Mouse (Mus musculus) heart, postnatal 0 days (tissue): ENCODE results near the gene Mettl3.

Experiments used
- CTCF ChIP-seq: IDR thresholded peaks from 2 replicates; pipeline ENCODE4 v1.5.1; 2016; ENCODE audit warnings: antibody characterized with exemption, control low read depth, low read depth
- EP300 ChIP-seq: IDR thresholded peaks from 2 replicates; pipeline ENCODE4 v1.6.1; 2016; ENCODE audit warnings: antibody characterized with exemption, low read depth

DNA sequence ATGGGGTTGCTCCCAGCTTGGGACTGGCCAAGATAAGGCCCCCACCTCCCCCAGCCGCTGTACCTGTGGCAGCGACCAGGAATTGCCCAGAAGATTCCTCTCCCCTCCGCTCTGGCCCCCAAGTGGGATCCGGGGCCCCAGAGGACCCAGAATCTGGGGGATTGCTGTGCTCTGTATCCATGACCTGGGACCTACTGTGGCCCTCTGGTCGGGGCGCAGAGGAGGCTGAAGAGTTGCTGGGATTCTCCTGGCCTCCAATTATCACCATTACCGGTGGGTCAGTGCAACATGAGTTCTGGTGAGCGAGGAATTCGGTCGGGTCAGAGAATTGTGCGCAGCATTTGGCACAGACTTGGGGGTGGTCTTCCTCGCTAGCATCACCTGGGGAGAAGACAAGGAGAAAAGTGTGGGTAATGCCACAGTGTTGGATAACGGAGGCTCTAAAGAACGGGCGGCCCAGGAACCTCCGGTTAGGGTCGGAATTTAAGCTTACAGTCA is 10.4 kb upstream of the Mettl3 start:
- TF ChIP-seq CTCF (no peak), EP300 (no peak)
